Mouse (Mus musculus): ENCODE measurements around the gene Ift46. TPM values are rescaled to one million over a fixed set of nuclear protein-coding genes. Genes with fewer than 3 reads are reported as not detected.

The Ift46 gene
- polyA plus RNA-seq, 1 experiment: 0.29 TPM

DNA sequence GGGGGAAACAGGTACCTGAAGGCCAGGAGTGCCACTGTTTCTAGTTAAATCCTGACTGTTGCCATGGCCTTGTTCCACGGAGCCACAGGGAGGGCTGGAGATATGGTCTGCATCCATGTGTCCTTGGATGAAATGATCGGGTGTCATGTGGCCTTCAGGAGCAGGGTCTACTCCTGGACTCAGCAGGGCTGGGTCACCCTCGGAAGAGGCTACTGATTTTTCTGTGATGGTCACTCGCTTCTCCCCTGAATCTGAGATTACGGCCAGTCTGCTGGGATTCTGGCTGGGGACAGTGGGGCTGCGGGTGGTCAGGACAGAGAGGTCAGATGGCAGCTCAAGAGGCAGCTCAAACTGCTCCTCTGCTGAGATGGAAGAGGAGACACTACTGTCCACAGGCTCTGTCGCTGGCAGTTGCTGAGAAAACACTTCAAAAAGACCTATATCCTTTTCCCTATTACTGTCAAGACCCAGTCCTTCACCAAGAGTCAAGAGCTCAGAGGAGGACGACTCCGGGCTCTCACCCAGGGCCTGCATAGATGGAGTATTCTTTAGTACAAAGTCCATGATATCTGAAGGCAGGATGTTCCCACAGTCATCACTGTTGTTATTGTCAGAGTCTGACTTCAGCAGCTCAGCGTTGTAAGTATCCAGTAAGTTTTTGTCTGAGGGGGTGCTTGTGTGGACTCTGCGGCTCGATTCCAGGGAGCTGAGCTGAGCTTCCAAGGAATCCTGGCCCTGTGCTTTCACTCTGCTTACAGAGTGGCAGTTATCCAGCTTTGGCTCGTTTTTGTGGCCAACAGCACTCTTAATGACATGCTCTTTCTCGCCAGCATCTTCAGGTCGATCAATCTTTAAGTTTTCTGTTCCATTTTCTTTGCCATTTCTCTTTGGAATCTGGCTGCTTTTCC, 52.5 kb downstream of the Ift46 start:
- Histone ChIP-seq H3K4me3 (replicated peaks) (no peak overlapping the region), H3K36me3 (ENCODE audit: control insufficient read depth) (peaks cover 100% of the 10 kb centered on the region), H3K27me3 (ENCODE audit: control insufficient read depth) (no peaks in the 10 kb centered on the region), H3K9me3 (ENCODE audit: control insufficient read depth, low read length) (no peaks in the 10 kb centered on the region), H3K4me1 (ENCODE audit: control insufficient read depth) (no peaks in the 10 kb centered on the region)
- TF ChIP-seq TAL1 (IDR thresholded peaks at IDR 0.05; ENCODE audit: low read length): no peak
- no peak for TF ChIP-seq GATA1 (IDR thresholded peaks at IDR 0.05; ENCODE audit: low read length)

DNA sequence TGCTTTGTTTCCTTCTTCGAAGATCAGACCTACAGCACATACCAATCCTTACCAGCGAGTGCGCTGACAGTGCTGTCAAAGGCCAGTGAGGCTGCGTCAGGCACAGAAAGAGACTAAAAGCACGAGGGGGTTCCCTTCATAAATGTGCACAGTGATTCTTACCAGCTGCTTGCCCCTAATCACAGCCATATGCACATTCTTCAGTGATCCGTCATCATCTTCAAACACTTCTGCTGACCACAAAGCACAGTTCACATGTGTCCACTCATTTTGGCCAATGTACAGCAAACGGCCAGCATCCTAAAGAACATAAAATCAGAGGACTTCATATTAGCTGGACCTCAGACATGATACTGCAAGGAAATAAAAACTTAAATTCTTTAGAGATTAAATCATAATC, 59.0 kb downstream of the Ift46 start:
- H3K27me3 ChIP-seq (ENCODE audit: control insufficient read depth): no peaks in the 10 kb centered on the region
- H3K4me3 ChIP-seq (replicated peaks): no peak overlapping the region
- H3K4me1 ChIP-seq (ENCODE audit: control insufficient read depth): no peaks in the 10 kb centered on the region
- H3K36me3 ChIP-seq (ENCODE audit: control insufficient read depth): peaks cover 95% of the 10 kb centered on the region
- TF ChIP-seq GATA1 (IDR thresholded peaks at IDR 0.05; ENCODE audit: low read length): no peak
- no peak for TF ChIP-seq TAL1 (IDR thresholded peaks at IDR 0.05; ENCODE audit: low read length)
- no peaks in the 10 kb centered on the region for H3K9me3 ChIP-seq (ENCODE audit: control insufficient read depth, low read length)

GRCm38 (mm10) chr9:44828944-44829343, 61.2 kb downstream of the Ift46 start:
- TF ChIP-seq TAL1 (IDR thresholded peaks at IDR 0.05; ENCODE audit: low read length) (no peak), GATA1 (IDR thresholded peaks at IDR 0.05; ENCODE audit: low read length) (no peak)
- Histone ChIP-seq H3K27me3 (ENCODE audit: control insufficient read depth) (no peaks in the 10 kb centered on the region), H3K36me3 (ENCODE audit: control insufficient read depth) (peaks cover 93% of the 10 kb centered on the region), H3K4me3 (replicated peaks) (no peak overlapping the region), H3K9me3 (ENCODE audit: control insufficient read depth, low read length) (no peaks in the 10 kb centered on the region), H3K4me1 (ENCODE audit: control insufficient read depth) (no peaks in the 10 kb centered on the region)

GRCm38 (mm10) chr9:44830506-44830905, 62.8 kb downstream of the Ift46 start:
- TF ChIP-seq TAL1 (IDR thresholded peaks at IDR 0.05; ENCODE audit: low read length): no peak
- no peak for TF ChIP-seq GATA1 (IDR thresholded peaks at IDR 0.05; ENCODE audit: low read length)
- H3K4me1 ChIP-seq (ENCODE audit: control insufficient read depth): no peaks in the 10 kb centered on the region
- H3K36me3 ChIP-seq (ENCODE audit: control insufficient read depth): peaks cover 93% of the 10 kb centered on the region
- H3K27me3 ChIP-seq (ENCODE audit: control insufficient read depth): no peaks in the 10 kb centered on the region
- H3K4me3 ChIP-seq (replicated peaks): no peak overlapping the region
- H3K9me3 ChIP-seq (ENCODE audit: control insufficient read depth, low read length): no peaks in the 10 kb centered on the region

GRCm38 (mm10) chr9:44832356-44832755, 64.6 kb downstream of the Ift46 start:
- Histone ChIP-seq H3K27me3 (ENCODE audit: control insufficient read depth) (no peaks in the 10 kb centered on the region), H3K9me3 (ENCODE audit: control insufficient read depth, low read length) (no peaks in the 10 kb centered on the region), H3K4me3 (replicated peaks) (no peak overlapping the region), H3K36me3 (ENCODE audit: control insufficient read depth) (peaks cover 91% of the 10 kb centered on the region), H3K4me1 (ENCODE audit: control insufficient read depth) (no peaks in the 10 kb centered on the region)
- no peak for TF ChIP-seq GATA1 (IDR thresholded peaks at IDR 0.05; ENCODE audit: low read length)
- no peak for TF ChIP-seq TAL1 (IDR thresholded peaks at IDR 0.05; ENCODE audit: low read length)

GRCm38 (mm10) chr9:44836439-44836838, 68.7 kb downstream of the Ift46 start:
- Histone ChIP-seq H3K4me3 (replicated peaks) (no peak overlapping the region), H3K4me1 (ENCODE audit: control insufficient read depth) (no peaks in the 10 kb centered on the region), H3K9me3 (ENCODE audit: control insufficient read depth, low read length) (no peaks in the 10 kb centered on the region), H3K27me3 (ENCODE audit: control insufficient read depth) (no peaks in the 10 kb centered on the region), H3K36me3 (ENCODE audit: control insufficient read depth) (peaks cover 87% of the 10 kb centered on the region)
- TF ChIP-seq TAL1 (IDR thresholded peaks at IDR 0.05; ENCODE audit: low read length): no peak
- TF ChIP-seq GATA1 (IDR thresholded peaks at IDR 0.05; ENCODE audit: low read length): no peak

DNA sequence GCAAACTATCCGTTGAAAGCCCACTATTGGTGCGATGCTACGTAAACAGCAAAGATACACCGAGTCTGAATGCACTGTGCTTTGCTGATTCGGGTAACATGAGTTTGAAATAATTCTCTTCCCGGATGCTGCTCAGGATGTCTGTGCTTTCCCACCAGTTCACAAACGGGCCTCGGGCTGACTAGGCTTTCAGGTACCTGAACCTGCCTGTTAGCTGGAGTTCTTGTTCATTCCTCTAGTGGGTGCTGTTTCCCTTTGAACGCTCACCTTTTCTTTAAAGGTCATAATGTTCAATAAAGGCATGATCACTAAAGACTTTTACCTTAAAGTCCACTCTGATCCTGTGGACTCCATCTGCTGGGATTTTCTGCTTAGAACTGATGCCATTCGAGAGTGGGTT, 73.5 kb downstream of the Ift46 start:
- H3K4me3 ChIP-seq (replicated peaks): no peak overlapping the region
- peaks cover 90% of the 10 kb centered on the region for H3K36me3 ChIP-seq (ENCODE audit: control insufficient read depth)
- H3K27me3 ChIP-seq (ENCODE audit: control insufficient read depth): no peaks in the 10 kb centered on the region
- TF ChIP-seq TAL1 (IDR thresholded peaks at IDR 0.05; ENCODE audit: low read length) (no peak), GATA1 (IDR thresholded peaks at IDR 0.05; ENCODE audit: low read length) (no peak)
- no peaks in the 10 kb centered on the region for H3K4me1 ChIP-seq (ENCODE audit: control insufficient read depth)
- no peaks in the 10 kb centered on the region for H3K9me3 ChIP-seq (ENCODE audit: control insufficient read depth, low read length)

Other genes with a start within 250 kb of the Ift46 start
- gene Cxcr5, start 206.0 kb upstream of the Ift46 start, polyA plus RNA-seq (2012): not detected in 2 replicates
- gene Ddx6, start 163.0 kb upstream of the Ift46 start, polyA plus RNA-seq (2012): 1.2 and 1.7 TPM in 2 replicates
- gene Treh, start 94.7 kb upstream of the Ift46 start, polyA plus RNA-seq (2012): not detected in 2 replicates
- 0.15 and 0.23 TPM in 2 replicates for gene Phldb1, start 32.7 kb upstream of the Ift46 start, polyA plus RNA-seq (2012)
- 0.33 and 0.52 TPM in 2 replicates for gene Arcn1, start 63 bp upstream of the Ift46 start, polyA plus RNA-seq (2012)
- gene Tmem25, start 31.4 kb downstream of the Ift46 start, polyA plus RNA-seq (2012): 0.01 TPM in 1 of 2 replicates, not detected in the other
- 0.12 and 0.83 TPM in 2 replicates for gene Ttc36, start 35.2 kb downstream of the Ift46 start, polyA plus RNA-seq (2012)
- 0.29 and 0.38 TPM in 2 replicates for gene Kmt2a, start 113.4 kb downstream of the Ift46 start, polyA plus RNA-seq (2012)
- 7.2 and 8.5 TPM in 2 replicates for gene Atp5l, start 152.8 kb downstream of the Ift46 start, polyA plus RNA-seq (2012)
- gene Ube4a, start 197.7 kb downstream of the Ift46 start, polyA plus RNA-seq (2012): 0.21 and 0.31 TPM in 2 replicates
- gene Cd3g, start 212.5 kb downstream of the Ift46 start, polyA plus RNA-seq (2012): not detected in 2 replicates
- not detected in 2 replicates for gene Cd3d, start 213.9 kb downstream of the Ift46 start, polyA plus RNA-seq (2012)
- 0.02 TPM in 1 of 2 replicates, not detected in the other for gene Cd3e, start 241.7 kb downstream of the Ift46 start, polyA plus RNA-seq (2012)

Measured in erythroblast, embryonic 14.5 days (primary cell).